Mouse (Mus musculus) cortical plate, adult 2 months (tissue): ENCODE data around the gene Zbtb16.

ENCODE experiments used
- CTCF ChIP-seq: fragments of 200-500 bp; IDR thresholded peaks from 2 replicates; pipeline ENCODE4 v1.5.1; 2011; ENCODE audit warnings: mild to moderate bottlenecking, control low read depth, low read length; ENCODE audit not compliant: insufficient read depth; ENCODE audit errors: extremely low read depth
- POLR2A ChIP-seq: fragments of 200-500 bp; IDR thresholded peaks from 2 replicates; pipeline ENCODE4 v1.6.1; 2011; ENCODE audit warnings: mild to moderate bottlenecking, low read length, control low read depth; ENCODE audit not compliant: insufficient read depth; ENCODE audit errors: extremely low read depth

GRCm38 (mm10) chr9:48783292-48783691, 52.7 kb downstream of the Zbtb16 start:
- TF ChIP-seq CTCF (no peak), POLR2A (no peak)
